Mouse (Mus musculus) heart, embryonic 11.5 days (tissue): ENCODE data around the gene Cox8b. TPM values are rescaled to one million over a fixed set of nuclear protein-coding genes. Genes with fewer than 3 reads are reported as not detected.

ENCODE experiments used
- ATAC-seq: fragments of 200-750 bp; cut with Nextera tagmentation; replicated peaks from 2 replicates; pipeline ENCODE4 v1.8.0; 2017; ENCODE audit warnings: moderate library complexity; ENCODE audit not compliant: insufficient number of reproducible peaks, low FRiP score, low TSS enrichment
- H3K27ac ChIP-seq: fragments of 300-500 bp; sonication (generic); 2 replicates; pipeline ENCODE4 v1.5.1; 2014; ENCODE audit warnings: mild to moderate bottlenecking, low read depth, low read length
- H3K27me3 ChIP-seq: fragments of 300-500 bp; sonication (generic); 2 replicates; pipeline ENCODE4 v1.6.1; 2014; ENCODE audit warnings: mild to moderate bottlenecking, low read length, mixed read lengths; ENCODE audit not compliant: control insufficient read depth, insufficient read depth
- H3K36me3 ChIP-seq: fragments of 300-500 bp; sonication (generic); 2 replicates; pipeline ENCODE4 v1.6.1; 2014; ENCODE audit warnings: mild to moderate bottlenecking, low read length, moderate library complexity, mixed read lengths; ENCODE audit not compliant: control insufficient read depth, insufficient read depth
- H3K4me1 ChIP-seq: fragments of 300-500 bp; sonication (generic); 2 replicates; pipeline ENCODE4 v1.6.1; 2014; ENCODE audit warnings: low read length; ENCODE audit not compliant: control insufficient read depth, insufficient read depth
- H3K4me2 ChIP-seq: fragments of 300-500 bp; sonication (generic); 2 replicates; pipeline ENCODE4 v1.6.1; 2014; ENCODE audit warnings: mild to moderate bottlenecking, moderate library complexity
- H3K4me3 ChIP-seq: fragments of 300-500 bp; sonication (generic); 2 replicates; pipeline ENCODE4 v1.5.1; 2014; ENCODE audit warnings: low read depth, low read length
- H3K9ac ChIP-seq: fragments of 300-500 bp; sonication (generic); 2 replicates; pipeline ENCODE4 v1.6.1; 2014; ENCODE audit warnings: mild to moderate bottlenecking, low read depth, low read length, moderate library complexity
- H3K9me3 ChIP-seq: fragments of 300-500 bp; sonication (generic); replicated peaks from 2 replicates; pipeline ENCODE4 v1.6.1; 2016; ENCODE audit warnings: low read length; ENCODE audit not compliant: control insufficient read depth
- WGBS: fragments of 180-500 bp; shearing (Covaris S2); extraction: QIAGEN DNeasy Blood & Tissue Kit; methylation state at CpG from one replicate; pipeline ENCODE4 v1.1.7; 2014; ENCODE audit not compliant: insufficient replicate concordance; 5-methylcytosine and 5-hydroxymethylcytosine counted together
- polyA plus RNA-seq: library from polyadenylated mRNA; unstranded; fragments of >200 nt; fragmentation: Nextera tagmentation; extraction: Ambion mirVana; gene quantifications from 2 replicates; pipeline ENCODE4 v1.2.1, GENCODE M21; 2014

Gene Cox8b
- polyA plus RNA-seq, 1 experiment from 2014 or later: 69.2 TPM

DNA sequence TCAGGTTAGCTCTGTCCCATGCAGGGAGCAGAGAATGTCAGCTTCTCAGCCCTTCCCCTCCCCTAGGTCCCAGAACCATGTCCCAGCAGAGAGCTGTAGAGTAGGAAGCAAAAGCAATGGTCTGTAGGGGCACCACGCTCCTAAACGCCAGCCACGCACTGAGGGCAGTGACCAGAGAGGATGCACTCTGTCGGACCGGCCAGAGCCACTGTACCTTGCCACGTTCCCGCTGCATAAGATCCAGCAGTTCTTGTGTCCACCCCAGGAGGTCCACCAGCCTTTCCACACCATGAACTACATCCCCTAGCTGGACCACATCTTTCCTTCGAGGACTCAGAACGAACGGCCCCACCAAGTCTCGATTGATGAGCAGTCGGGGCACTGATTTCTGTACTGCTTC lies 35.5 kb downstream of the Cox8b start:
- WGBS: 88% methylated on average over 12 of the region's 12 CpGs

GRCm38 (mm10) chr7:140860728-140861127 lies 39.5 kb downstream of the Cox8b start:
- Histone ChIP-seq H3K9me3 (no peaks in the 10 kb centered on the region), H3K27ac (no peak overlapping the region), H3K9ac (no peak overlapping the region), H3K36me3 (peaks cover 26% of the 10 kb centered on the region), H3K27me3 (no peaks in the 10 kb centered on the region), H3K4me3 (no peak overlapping the region), H3K4me1 (peaks cover 9% of the 10 kb centered on the region), H3K4me2 (no peak overlapping the region)
- WGBS: 87% methylated on average over 5 of the region's 5 CpGs
- no peak for ATAC-seq

More for the DNA sequence above, 35.5 kb downstream of the Cox8b start:
- H3K4me1 ChIP-seq: no peaks in the 10 kb centered on the region
- no peak overlapping the region for H3K27ac ChIP-seq
- H3K4me3 ChIP-seq: no peak overlapping the region
- no peak overlapping the region for H3K4me2 ChIP-seq
- H3K36me3 ChIP-seq: peaks cover 25% of the 10 kb centered on the region
- H3K9me3 ChIP-seq: no peaks in the 10 kb centered on the region
- ATAC-seq: no peak
- H3K9ac ChIP-seq: no peak overlapping the region
- no peaks in the 10 kb centered on the region for H3K27me3 ChIP-seq

- no peaks in the 10 kb centered on the region for H3K9me3 ChIP-seq
- ATAC-seq: no peak
- peaks cover 14% of the 10 kb centered on the region for H3K4me1 ChIP-seq
- H3K4me2 ChIP-seq: no peak overlapping the region
- H3K27me3 ChIP-seq: no peaks in the 10 kb centered on the region
- no peak overlapping the region for H3K27ac ChIP-seq
- H3K9ac ChIP-seq: no peak overlapping the region
- H3K4me3 ChIP-seq: no peak overlapping the region
- H3K36me3 ChIP-seq: peaks cover 23% of the 10 kb centered on the region
- WGBS: 78% methylated on average over 6 of the region's 6 CpGs
Measured at GRCm38 (mm10) chr7:140859997-140860396, 40.2 kb downstream of the Cox8b start.

- H3K36me3 ChIP-seq: peaks cover 22% of the 10 kb centered on the region
- no peaks in the 10 kb centered on the region for H3K9me3 ChIP-seq
- ATAC-seq: no peak
- H3K4me2 ChIP-seq: peak overlapping the region; percentile 91
- no peaks in the 10 kb centered on the region for H3K27me3 ChIP-seq
- peaks cover 16% of the 10 kb centered on the region for H3K4me1 ChIP-seq
- H3K4me3 ChIP-seq: no peak overlapping the region
- peak overlapping the region; percentile 94; the same call in 1 of the 2 replicates for H3K9ac ChIP-seq
- no peak overlapping the region for H3K27ac ChIP-seq
- WGBS: 95% methylated on average over 8 of the region's 8 CpGs
Measured at GRCm38 (mm10) chr7:140858746-140859145, 41.5 kb downstream of the Cox8b start.

DNA sequence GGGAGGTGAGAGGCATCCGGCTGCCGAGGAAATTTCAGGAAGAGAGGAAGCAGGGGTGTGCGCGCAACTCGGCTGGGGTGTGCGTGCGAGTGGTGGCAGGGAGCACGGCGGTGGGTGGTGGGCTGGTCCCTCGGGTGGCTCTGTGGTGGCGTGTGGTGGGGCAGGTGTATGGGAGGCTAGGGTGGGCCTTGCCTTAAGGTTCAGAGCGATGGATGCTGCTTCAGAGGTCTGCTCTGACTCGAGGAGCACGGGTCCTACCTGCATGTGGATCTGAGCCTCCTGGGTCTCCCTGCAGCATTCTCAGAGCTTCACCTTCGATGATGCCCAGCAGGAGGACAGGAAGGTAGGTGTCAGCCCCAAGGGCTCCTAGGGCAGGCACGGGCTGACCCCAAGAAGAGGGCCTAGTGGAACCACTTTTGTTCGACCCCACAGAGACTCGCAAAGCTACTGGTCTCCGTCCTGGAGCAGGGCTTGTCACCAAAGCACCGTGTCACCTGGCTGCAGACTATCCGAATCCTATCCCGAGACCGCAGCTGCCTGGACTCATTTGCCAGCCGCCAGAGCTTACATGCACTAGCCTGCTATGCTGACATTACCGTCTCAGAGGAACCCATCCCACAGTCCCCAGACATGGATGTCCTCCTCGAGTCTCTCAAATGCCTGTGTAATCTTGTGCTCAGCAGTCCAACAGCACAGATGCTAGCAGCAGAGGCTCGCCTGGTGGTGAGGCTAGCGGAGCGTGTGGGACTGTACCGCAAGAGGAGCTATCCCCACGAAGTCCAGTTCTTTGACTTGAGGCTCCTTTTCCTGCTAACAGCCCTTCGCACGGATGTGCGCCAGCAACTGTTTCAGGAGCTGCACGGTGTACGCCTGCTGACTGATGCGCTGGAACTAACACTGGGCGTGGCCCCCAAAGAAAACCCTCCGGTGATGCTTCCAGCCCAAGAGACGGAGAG lies 42.4 kb downstream of the Cox8b start, which contains the start of gene Bet1l:
Gene Bet1l, minus strand, starts transcription at position 28 of the 956 bp plus-strand sequence.
- peak within 1 kb of the TSS; percentile 91 for H3K4me2 ChIP-seq
- H3K4me3 ChIP-seq: peak within 1 kb of the TSS; percentile 88
- H3K4me1 ChIP-seq: peaks cover 16% of the 10 kb centered on the region
- peaks cover 21% of the 10 kb centered on the region for H3K36me3 ChIP-seq
- peak within 1 kb of the TSS; percentile 88 for H3K27ac ChIP-seq
- WGBS: 35% methylated on average over 40 of the region's 40 CpGs
- H3K9ac ChIP-seq: peak within 1 kb of the TSS; percentile 94
- ATAC-seq: peak; percentile 39
- H3K27me3 ChIP-seq: no peaks in the 10 kb centered on the region
- no peaks in the 10 kb centered on the region for H3K9me3 ChIP-seq

GRCm38 (mm10) chr7:140856785-140857549 lies 43.3 kb downstream of the Cox8b start, which contains the start of gene Ric8a:
Gene Ric8a, plus strand, starts transcription at chr7:140856957.
- Histone ChIP-seq H3K9ac (peak within 1 kb of the TSS; percentile 94), H3K4me3 (peak within 1 kb of the TSS; percentile 88), H3K27ac (peak within 1 kb of the TSS; percentile 88), H3K27me3 (no peaks in the 10 kb centered on the region), H3K9me3 (no peaks in the 10 kb centered on the region), H3K4me2 (peak within 1 kb of the TSS; percentile 91), H3K4me1 (peaks cover 16% of the 10 kb centered on the region), H3K36me3 (peaks cover 26% of the 10 kb centered on the region; the same call in 1 of the 2 replicates)
- WGBS: under 1% methylated on average over 50 of the region's 50 CpGs
- peak; percentile 86 for ATAC-seq

DNA sequence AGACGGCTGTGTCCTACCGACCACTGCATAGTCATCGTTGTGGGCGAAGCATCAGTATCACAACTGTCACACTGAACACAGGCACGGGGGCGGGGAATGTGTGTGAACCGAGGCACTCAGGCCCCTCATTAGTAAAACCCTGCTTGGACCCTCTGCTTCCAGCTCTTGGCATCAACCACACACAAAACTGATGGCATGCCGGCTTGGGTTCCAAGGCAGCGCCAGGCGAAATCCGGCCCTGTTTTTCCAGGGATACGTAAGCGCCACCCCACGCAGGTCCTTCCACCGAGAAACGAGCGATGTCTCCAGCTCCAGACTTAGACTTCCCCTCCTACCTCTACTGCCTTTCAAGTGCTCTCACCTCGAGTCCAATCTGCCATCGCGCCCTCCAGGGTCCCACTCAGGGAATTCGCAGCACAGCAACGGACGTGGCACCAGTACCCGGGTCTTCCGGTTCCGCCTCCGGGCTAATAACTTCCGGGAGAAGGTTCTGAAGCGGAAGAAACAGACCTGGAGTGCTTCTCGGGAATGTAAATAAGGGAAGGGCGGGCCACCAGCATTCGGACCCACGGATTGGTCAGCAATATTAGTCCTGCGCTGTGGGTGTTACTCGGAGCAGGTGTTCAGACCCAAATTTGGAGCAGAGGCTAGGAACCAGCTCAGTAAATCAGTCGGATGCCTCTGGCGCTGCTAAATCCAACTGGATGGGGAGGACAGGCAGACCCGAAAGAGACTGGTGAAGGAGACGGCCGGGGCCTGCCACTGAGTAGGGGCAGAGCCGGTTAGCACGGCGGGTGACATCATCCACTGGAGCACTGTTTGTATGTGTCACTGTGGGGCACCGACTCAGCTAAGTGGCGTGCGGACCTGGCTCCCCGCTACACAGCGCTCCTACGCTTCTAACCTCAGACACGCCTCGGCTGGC lies 44.1 kb downstream of the Cox8b start, which contains the start of gene Gm45785:
Gene Gm45785, minus strand, starts transcription at position 472 of the 925 bp plus-strand sequence.
- peak within 1 kb of the TSS; percentile 91 for H3K4me2 ChIP-seq
- H3K27me3 ChIP-seq: no peaks in the 10 kb centered on the region
- under 1% methylated on average over 51 of the region's 51 CpGs for WGBS
- peak within 1 kb of the TSS; percentile 88 for H3K4me3 ChIP-seq
- peaks cover 24% of the 10 kb centered on the region; the same call in 1 of the 2 replicates for H3K36me3 ChIP-seq
- no peaks in the 10 kb centered on the region for H3K9me3 ChIP-seq
- H3K4me1 ChIP-seq: peaks cover 16% of the 10 kb centered on the region
- ATAC-seq: peak; percentile 74
- peak within 1 kb of the TSS; percentile 94 for H3K9ac ChIP-seq
- H3K27ac ChIP-seq: peak within 1 kb of the TSS; percentile 88
